Mouse (Mus musculus): ENCODE results near the gene Prdm5.

Prdm5 gene

GRCm38 (mm10) chr6:65778861-65779688 lies at the start of gene Prdm5:
TSS of gene Prdm5 (plus strand) at chr6:65778988.
- DNase-seq = peak; percentile 48

DNA sequence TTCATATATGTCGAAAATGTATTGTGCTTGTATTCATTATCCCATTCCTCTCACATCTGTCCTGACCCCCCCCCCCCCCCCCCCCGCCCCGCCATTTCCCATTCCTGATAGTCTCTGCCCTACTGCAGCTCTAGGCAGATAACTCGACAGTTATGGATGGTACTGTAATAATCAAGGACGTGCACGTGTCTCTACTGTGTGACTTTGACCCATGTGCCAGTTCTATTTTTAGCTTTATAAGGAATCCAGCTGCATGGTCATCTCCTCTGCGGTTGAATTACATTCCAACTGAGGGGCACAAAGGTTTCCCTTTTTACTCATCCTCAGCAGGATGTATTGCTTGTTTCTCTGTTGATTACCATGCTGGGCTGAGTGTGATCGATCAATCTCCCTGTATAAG lies 39.3 kb upstream of the Prdm5 start:
- DNase-seq = no peak

DNA sequence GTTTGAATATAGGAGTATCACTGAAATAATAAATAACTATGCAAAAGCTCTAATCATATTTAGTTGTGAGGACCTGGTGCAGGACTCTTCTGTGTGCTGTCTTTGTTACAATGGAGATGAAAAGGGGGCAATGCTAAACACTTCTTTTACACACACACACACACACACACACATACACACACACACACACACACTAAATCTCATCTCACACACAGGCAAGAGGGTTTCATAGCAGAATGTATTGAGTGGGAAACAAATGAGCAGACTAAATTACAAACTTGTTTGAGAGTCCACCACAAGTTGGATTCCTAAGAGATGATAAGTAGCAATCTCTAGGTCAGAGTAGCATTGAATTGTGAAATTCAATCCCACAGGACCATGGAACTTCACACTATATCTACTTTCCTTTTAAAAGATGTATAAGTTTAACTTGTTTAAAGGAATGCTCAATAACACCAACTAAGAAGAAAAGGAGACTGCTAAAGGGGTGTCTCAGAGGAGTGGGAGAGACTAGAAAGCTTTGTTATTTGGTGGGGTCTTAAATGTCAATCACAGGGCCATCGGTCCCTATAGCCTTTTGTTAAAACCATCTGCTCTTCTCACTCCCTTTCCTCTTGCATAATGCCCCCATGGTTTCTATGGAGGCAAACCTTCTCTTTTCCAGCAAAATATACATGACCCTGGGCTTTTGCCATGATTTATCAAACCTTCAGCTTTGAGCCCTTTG lies 35.5 kb upstream of the Prdm5 start:
- DNase-seq = no peak

DNA sequence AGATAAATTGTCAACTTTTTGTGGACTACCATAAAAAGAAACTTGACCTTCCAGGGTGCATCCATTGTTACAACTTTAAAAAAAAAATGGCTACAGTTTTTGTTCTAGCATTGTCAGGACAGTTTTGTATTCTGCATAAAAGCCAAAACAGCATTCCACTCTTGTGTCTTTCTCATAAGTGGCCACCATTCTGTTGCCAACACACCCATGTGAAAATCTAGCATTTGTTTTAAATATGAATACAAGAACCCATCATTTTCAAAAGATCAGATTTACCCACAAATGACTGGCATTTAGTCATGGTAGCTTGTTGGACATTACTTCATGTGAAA lies 35.0 kb upstream of the Prdm5 start:
- DNase-seq = no peak

- DNase-seq = no peak
Measured at GRCm38 (mm10) chr6:65758214-65758613, 20.6 kb upstream of the Prdm5 start.

DNA sequence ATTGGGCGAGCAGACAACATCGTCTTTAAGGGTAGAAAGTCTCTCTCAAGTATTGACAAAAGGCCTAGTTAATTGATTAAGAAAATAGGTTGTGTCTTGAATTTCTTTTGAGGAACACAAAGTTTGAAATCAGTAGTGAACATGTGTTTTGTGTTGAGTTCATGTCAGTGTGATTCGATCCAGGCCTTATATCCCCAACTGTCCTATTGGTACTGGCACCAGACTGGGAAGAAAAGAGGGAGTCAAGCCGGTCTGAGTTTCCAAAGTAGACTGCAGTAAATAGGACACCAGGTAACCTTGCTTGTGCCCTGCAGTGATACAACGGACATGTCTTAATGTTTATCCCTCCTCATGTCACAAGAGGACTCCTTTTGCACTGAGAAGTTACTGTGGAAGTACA lies 19.6 kb upstream of the Prdm5 start:
- DNase-seq = no peak

DNA sequence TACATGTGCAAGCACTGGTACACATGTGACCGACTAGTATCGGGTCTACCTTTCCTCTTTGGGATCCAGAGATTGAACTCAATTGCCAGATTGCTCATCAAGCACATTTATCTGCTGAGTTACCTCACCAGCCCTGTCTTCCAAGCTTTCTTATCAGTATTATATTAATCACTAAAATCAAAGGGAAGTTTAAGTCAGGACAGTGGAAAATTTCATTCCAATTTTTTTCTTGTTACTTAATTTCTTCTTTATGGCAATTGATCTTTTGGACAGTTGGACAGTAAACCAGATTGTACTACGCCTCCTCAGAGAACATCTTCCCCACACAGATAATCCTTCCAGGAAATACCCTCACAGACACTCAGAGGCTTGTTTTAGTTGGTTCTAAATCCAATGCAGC lies 18.7 kb upstream of the Prdm5 start:
- no peak for DNase-seq

DNA sequence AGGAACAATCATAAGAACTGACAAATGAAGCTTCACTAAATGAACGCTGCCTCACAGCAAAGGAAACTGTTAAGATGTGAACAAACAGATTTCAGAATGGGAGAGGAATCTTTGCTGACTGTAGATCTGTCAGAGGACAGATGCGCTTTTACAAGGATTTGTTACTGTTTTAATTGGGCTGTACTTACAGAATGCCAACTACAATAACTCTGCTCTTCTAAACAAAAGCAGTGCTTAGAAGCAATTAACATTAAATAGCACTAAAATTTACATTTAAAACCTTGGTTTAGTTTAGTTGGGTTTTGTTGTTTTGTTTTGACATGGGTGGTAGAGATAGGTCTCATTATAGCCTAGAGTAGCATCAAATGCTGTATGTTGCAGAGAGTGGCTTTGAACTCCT lies 14.3 kb upstream of the Prdm5 start:
- DNase-seq = no peak

- no peak for DNase-seq
Measured at GRCm38 (mm10) chr6:65765057-65765456, 13.7 kb upstream of the Prdm5 start.

DNA sequence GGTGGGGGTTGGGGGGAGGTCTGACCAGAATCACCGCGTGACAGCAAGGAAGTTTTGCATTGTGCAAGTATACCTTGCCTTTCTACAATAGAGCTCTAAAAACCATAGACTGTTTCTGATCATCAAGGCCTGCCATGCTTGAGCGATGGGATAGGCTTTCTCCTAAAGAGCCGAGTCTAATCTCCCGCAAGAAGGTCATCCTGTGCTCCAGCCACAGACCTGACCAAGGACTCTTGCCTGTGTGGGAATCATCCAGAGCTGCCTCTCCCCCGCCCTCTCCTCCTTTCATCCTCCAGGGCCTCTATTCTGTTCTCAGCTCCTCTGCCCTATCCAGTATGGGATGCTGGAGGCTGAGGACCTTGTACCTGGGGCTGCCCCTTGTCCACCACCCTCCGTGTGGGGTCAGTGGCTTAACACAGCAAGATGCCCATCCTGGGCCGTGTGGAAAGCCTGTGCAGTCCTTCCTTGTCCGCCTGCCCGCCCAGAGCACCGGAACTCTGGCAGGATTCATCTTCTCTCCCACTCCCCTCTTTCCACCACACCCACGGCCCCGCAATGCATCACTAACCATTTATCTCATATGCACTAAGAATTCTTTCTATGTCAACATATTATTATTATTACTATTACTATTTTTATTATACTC lies 12.9 kb upstream of the Prdm5 start:
- no peak for DNase-seq

- no peak for DNase-seq
Measured at GRCm38 (mm10) chr6:65767911-65768310, 10.9 kb upstream of the Prdm5 start.

DNA sequence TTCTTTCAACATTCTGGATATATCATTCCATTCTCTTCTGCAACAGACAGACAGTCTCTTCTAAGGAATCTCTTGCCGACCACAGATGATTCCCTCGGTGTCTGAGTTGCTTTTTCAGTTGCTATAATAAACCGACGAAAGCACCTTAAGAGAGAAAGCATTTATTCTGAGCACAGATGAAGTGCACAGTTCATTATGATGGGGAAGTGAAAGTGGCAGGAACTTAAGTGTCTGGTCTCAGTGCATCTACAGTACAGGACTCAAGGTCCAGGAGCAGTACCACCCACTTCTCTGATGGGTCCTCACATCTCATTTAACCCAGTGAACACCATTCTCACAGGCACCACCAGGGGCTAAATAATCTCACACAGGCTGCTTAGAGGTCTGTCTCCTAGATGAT lies 5.2 kb upstream of the Prdm5 start:
- no peak for DNase-seq

- DNase-seq = no peak
Measured at GRCm38 (mm10) chr6:65779689-65780233, 973 bp downstream of the Prdm5 start.

- DNase-seq = no peak
Measured at GRCm38 (mm10) chr6:65781441-65781840, 2.7 kb downstream of the Prdm5 start.

- DNase-seq = no peak
Measured at GRCm38 (mm10) chr6:65783670-65784069, 4.9 kb downstream of the Prdm5 start.

GRCm38 (mm10) chr6:65792923-65793322 lies 14.1 kb downstream of the Prdm5 start:
- DNase-seq = no peak

GRCm38 (mm10) chr6:65796552-65796951 lies 17.8 kb downstream of the Prdm5 start:
- DNase-seq = no peak

- DNase-seq = no peak
Measured at GRCm38 (mm10) chr6:65797276-65797675, 18.5 kb downstream of the Prdm5 start.

DNA sequence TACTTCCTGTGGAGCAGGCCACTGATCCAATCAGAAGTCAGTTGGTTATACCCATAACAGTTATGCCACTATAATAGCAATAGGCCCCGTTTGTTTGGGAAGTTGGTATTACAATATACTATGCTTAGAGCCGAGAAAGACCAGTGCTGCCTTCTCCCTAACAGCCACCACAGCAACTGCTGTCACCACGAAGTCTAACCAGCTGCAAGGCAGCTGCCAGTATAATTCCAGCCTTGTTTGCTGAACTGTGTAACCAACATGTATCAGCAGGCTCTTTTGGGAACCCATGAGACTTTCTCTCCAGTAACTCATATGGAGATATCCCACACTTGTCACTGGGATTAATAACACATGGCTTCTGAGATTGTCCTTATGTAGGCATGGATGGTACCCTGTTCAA lies 19.6 kb downstream of the Prdm5 start:
- DNase-seq = no peak

- DNase-seq = no peak
Measured at GRCm38 (mm10) chr6:65811685-65812084, 32.9 kb downstream of the Prdm5 start.

DNA sequence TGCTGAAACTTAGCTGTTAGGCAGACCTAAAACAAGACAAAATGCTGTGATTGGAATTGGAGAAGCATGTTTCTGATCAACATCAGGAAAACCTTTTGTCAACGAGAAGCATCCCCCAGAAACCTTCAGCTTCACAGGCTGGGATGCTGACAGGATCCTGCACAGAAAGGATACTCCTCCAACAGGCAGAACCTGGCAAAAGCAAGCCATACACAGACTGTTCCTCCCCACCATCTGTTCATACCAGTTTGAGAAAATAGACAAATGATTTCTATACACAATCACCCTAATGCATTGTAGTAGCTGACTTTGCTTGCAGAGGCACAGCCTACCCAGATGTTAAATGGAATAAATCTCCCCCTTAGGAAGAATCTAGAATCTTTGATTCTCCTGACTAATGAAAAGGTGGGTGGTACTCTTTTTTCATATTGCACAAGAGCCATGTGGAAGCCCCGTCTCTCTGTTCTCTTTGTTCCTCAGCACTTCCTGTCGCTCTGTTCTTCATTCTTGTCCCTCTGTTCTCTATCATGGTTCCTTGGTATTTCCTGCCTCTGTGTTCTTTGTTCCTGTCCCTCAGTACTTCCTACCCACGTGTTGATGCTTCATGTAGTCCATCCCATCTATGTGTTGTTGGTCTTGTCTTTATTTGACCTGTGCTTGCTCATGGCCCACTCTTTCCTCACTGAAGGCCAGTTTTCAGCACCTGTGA lies 39.4 kb downstream of the Prdm5 start:
- DNase-seq = no peak

- no peak for DNase-seq
Measured at GRCm38 (mm10) chr6:65828656-65829055, 49.9 kb downstream of the Prdm5 start.

DNA sequence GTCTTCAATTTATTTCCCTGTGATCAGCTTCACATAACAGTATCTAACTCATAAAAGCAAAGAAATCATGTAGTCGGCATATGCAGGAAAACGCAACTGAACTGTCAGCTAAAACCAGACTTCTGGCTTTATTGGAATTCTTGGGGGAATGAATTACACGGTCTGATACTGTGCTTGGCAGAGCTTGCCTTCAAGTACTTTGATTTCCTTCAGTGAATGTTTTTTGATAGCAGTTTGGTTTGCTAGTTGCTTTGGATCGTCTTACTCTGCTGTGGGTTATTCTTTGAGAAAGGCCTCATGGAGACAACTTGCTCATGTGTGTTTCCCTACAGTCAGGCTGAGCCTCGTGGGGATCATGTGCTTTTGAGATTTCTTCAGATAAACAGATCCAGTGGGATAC lies 52.7 kb downstream of the Prdm5 start:
- DNase-seq = no peak
